Mouse (Mus musculus): ENCODE results near the gene Ccnd3.

Gene Ccnd3

DNA sequence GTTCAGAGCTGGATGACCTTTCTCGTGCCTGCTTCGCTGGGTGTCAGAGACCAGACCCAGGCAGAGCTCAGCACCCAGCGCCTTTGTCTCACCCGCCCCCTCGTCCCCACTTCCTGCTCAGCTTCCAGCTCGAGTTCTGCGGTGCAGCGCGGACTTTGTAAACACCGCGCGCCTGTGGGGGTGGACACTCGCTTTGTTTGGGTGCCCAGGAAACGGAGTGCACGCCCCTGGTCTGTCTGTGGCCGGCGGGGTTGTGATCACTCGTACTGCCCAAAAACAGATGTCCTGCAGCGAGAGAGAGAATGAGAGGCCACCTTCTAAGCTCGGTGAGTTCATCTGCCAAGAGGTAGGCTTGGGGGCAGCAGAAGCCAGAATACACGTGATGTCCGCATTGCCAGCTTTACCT is at the start of gene Ccnd3:
Ccnd3 (plus strand) TSS at position 111 of the 406 bp plus-strand sequence.
- peak; percentile 87 to 91 for DNase-seq

DNA sequence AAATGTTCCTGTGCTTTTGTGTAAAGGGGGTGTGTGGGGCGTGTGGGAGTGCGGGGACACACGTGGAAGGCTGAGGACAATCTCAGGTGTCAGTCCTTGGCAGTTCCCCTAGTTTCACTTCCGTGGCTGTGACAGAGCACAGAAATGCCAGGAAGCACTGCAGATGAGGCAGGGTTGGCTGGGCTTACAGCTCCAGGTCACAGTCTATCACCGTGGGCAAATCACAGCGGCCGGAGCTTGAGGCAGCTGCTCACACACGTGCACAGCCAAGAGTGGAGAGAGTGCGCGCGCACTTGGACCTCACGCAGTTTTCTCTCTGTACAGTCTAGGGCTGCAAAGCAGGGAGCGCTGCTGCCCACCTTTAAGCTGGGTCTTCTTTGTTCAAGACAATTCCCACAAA is 46.5 kb upstream of the Ccnd3 start:
- DNase-seq, result no peak

DNA sequence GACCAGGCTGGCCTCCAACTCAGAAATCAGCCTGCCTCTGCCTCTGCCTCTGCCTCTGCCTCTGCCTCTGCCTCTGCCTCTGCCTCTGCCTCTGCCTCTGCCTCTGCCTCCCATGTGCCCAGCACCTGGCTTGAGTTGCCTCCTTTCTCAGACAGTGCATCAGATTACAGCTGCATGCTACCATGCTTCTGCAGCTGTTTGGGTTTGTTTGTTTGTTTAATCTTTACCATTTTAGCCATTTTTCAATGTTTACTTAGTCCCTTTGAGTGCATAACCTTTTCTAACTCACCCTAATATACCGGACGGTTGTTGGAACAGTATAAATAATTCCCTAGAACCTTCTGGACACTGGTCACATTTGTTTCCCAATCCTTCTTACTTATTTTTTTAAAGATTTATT is 45.9 kb upstream of the Ccnd3 start:
- DNase-seq, result no peak

DNA sequence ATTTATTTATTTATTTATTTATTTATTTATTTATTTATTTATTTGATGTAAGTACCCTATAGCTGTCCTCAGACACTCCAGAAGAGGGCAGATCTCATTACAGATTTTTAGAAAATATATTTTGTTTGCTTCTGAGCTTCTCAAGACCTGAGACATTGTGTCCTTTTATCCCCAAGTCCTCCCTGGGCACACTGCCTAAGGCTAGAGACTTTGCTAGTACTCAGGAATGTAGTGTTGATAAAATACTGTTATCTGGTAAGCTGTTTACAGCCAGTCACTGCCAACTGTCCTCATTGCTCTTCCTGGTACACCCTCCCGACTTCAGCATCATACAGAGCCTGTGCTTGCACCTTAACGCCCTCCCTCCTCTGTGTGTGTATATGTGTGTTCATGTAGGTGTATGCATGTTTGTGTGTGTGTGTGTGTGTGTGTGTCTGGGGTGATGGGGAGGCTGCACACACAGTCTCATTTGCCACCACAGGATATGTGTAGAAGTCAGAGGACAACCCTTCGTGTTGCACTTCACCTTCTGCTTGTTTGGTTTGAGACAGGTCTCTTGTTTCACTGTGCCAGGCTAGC is 45.4 kb upstream of the Ccnd3 start:
- DNase-seq, result no peak

DNA sequence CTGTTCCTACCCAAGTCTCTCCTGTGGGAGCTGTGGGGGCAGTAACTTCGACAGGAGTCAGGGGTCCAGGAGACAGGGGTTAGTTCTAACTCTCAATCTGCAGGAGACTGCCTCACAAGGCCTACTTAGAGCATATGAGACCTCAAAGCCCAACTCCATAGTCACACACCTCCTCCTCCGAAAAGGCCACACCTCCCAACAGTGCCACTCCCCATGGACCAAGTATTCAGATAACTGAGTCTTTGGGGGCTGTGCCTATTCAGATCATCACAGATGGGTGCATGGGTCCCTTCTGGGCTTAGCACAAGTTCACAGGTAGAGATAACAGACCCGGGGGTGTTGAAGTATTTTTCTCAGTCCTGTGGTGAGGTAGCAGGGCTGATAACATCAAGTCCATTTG is 43.2 kb upstream of the Ccnd3 start:
- DNase-seq, result no peak

DNA sequence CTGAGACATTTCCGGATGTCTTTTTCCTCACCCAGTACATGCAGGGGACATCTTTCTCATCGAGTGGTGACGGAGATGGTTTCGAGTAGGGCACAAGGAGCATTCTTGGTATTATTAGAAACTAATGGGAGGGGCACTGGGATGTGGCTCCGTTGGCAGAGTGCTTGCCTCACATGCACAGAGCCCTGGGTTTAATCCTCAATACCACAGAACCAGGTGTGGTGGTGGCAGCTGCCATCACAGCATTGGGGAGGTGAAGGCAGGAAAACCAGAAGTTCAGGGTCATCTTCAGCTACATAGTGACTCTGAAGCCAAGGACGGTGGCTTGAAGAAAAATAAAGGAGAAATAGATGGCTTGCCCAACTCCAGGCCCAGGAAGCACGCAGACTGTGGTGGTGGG is 42.6 kb upstream of the Ccnd3 start:
- no peak for DNase-seq

DNA sequence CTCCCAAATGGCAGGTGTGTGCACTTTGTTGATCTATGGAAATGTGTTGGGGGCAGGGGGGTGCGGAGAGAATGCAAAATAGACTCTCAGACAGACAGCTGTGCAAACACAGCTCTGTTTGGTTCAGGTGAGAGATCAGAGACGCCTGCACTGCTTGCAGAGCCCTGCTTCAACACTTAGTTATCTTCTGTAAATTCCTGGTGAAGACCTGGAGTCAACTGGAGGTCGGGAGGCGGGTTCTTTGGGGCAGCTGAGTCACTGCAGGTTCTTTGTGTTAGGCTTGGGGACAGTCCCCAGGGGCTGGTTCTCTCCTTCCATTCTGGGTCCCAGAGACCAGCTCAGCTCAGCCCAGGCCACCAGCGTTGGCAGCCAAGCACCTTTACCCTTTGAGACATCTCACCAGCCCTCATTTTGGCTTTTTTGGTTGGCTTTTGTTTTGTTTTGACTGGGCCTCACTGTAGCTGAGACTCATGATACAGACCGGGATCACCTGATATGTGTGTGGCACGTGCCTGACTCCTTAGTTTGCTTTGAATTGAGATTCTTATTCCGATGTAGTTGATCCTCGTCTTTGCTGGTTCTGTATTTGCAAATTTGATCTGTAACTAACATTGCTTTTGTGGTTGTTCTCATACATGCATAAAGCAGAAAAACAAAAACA is 42.0 kb upstream of the Ccnd3 start:
- no peak for DNase-seq

DNA sequence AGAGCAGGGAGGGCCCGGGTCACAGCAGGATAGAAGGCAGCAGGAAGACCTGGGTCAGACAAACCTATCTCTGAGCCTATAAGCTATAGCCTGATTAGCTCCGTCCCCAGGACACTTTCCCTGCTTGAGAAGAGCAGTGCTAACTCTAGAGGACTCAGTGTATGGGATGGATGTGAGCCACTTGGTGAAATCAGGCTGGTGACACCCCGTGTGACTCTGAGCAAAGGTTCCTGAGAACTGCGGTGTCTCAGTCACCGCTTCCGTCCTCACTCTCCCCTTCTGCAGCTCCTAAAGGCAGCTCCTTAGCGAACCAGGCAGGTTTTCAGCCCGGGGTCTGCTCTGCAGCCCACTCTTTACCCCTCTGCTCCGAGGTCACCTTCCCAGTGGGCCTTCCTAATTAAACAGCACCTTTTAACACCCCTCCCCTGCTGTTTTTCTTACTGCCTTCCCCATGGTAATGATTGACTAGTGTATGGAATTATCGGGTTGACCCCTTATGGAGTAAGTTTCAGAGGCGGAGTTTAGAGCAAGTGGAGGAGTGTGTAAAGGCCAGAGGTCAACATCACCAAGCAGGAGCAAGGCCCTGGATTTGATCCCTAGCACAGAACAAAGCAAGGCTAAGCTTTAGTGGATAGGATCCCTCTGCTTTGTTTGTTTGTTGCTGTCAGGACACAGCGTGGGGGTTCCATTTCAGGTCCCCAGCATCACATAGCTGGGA is 40.4 kb upstream of the Ccnd3 start:
- DNase-seq, result peak in 1 of 2 experiments; percentile 42

DNA sequence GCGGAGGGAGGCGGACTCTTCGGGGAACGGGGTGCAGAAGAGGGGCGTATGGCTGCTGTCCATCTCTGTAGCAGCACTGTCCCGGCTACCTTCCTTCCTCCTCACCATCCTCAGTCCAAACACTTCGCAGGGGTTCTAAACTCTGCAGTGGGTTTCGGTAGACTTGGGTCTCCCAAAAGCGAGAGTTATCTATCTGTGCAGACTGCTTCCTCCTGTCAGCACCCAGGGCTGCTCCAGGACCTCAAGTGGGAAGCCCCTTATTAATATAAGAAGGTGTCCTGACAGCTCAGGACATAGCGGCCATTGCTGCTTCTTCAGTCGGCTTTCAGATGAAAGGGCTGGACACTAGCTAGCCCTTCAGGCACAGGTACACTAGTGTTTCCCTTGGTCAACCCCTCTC is 39.8 kb upstream of the Ccnd3 start:
- no peak for DNase-seq

DNA sequence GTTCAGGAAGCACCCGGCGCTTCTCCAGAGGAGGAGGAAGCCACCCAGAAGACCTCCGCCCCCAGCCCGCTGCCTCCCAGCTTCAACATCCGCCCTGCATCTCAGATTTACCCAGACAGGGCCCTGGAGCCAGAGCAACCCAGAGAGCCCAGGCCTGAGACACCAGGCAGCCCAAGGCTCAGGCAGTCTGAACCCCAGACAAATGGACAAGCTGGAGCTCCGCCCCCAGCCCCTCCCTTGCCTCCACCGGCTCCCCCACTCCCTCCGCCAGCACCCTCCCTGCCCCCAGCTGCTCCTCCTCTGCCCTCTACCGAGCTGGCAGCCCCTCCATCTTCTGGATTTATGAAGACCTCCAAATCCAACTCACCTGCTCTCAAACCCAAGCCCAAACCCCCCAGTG is 38.6 kb upstream of the Ccnd3 start:
- no peak for DNase-seq

DNA sequence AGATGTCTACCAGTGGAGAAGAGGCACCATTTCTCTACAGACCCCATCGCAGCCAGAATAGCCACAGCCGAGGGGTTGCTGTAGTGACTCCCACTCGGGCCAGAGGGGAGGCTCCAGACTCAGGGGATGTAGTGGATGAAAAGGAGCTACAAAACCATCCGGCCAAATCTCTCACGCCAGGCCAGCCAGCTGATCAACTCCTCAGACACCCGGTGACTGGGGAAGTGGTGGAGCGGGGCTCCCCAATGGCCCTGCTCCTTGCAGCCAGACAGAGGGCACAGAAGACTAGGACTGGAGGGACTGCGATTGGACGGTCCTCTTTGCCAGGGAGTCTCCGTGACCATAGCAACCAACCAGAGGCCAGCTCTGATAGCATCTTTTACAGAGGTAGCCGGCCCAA is 37.2 kb upstream of the Ccnd3 start:
- DNase-seq, result no peak

DNA sequence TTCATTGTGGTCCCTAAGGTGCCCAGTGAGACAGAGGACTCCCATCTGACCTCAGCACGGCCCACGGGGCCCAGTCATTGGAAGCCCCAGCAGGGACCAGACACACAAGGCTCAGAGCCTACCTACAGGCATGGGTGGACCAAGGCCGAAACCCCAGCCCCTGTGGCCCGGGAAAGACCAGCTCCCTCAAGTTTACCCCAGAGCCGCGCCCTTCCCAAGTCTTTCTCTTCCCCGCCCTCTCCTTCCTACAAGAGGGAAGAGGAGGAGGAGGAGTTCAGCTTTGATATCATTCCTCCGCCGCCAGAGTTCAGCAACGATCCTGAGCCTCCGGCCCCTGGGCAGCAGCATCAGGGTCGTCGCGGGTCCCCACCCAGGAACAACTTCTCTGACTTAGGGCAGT is 36.8 kb upstream of the Ccnd3 start:
- no peak for DNase-seq

DNA sequence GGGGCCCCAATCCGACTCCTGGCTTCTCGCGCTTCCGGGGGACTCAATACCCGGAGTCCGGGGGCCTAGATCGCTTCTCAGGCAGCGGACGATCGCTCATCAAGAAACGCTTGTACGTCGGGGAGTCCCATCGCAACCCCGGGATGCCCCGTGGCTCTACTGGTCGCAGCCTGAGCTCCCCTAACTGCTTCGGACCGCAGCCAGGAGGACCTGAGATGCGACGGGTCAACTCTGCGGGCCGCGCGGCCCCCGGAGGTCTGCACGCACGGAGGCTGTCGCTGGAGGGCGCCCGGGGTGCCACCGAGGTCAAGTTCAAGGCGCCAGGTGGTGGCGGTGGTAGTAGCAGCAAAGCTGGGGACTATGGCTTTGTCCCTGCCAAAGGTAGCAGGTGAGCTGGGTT is 36.4 kb upstream of the Ccnd3 start:
- peak in 1 of 2 experiments; percentile 40 for DNase-seq

DNA sequence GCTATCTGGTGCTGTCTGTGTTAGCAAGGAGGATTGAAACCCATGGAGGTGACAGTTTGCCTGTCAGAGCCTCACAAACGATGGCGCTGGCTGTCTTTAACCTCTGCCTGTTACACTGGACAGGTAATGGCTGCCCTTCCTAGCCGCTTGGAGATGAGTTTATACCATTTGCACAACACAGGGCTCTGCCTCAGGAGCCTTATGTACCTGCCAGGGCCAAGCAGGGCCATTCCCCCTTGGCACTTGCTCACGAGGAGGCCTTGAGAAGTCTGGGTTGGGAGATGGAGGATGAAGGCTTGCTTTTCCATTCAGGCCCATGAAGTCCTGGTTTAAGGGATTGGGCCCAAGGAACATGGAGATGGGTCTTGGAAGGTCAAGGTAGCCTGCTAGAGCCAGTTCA is 35.2 kb upstream of the Ccnd3 start:
- no peak for DNase-seq

DNA sequence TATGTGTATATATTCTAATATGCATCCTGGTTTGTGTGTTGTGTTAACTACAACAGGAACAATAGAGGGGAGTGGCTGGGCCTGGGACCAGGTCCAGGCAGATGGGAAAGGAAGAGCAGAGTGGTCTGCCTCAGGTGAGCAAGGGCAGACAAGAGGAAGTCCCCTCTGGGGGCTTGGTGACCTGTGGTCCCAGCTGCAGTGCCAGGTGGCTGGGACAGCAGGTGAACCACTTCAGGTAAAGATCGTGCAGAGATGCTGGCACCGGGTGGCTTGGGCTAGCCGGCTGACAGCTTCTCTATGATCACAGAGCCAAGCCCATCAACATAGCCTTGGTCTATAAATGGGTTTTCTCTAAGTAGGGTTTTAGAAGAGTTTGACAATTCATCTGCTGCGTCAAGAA is 34.7 kb upstream of the Ccnd3 start:
- DNase-seq, result no peak

DNA sequence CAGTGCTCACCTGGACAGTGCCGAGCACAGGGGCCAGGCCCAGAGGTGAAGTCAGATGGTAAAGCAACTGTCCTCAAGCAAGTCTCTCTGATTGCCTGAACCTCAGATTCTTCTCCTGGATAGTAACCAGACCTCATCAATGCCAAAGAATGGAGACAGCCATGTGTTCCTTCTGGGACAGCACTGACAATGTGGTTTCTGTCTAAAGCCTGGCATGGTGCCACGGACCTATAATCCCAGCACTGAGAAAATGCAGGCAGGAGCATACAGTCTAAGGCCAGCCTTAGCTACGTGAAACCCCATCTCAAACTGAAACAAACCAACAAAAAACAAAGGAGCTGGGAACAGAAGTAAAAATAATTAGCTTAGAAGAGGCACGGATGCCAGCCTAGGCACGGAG is 34.2 kb upstream of the Ccnd3 start:
- DNase-seq, result no peak

DNA sequence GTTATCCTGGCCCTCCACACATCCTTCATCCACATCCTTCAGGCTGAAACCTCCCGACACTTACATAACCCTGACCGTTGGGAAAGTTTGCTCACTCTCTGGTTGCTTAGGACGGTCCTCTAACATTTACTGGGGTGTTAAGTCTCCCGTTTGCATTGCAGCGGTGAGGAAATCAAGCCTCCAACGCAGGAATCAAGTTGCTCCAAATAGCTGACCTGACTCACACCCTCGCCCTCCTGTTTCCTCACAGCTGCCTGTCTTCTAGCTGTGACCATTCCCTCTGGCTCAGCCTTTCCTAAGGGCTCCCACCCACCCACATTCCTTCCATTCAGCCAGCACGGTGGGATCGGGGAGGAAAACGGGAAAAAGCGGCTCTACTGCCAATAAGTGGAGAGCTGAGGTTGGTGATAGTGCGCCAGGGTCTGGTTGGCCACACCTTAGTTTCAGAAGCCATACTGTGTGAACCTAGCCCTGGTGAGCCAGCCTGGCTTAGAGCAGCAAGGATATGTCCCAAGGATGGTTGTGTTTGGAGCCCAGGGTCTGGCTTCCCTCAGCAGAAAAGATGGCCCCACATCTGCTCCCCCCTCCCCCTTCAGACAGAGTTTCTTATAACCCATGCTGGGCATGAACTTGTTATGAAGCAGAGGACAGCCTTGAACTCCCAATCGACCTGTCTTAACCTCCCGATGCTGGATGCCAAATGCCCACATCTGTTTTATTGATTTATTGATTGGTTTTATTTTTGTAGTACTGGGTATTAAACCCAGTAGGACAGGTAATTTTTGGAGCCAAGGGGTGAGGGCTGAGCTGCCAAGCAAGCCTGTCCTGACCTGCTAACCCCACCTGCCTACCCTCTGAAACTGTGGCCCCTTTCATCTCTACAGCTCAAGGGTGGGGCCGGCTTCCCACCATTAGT is 32.2 kb upstream of the Ccnd3 start:
- no peak for DNase-seq

DNA sequence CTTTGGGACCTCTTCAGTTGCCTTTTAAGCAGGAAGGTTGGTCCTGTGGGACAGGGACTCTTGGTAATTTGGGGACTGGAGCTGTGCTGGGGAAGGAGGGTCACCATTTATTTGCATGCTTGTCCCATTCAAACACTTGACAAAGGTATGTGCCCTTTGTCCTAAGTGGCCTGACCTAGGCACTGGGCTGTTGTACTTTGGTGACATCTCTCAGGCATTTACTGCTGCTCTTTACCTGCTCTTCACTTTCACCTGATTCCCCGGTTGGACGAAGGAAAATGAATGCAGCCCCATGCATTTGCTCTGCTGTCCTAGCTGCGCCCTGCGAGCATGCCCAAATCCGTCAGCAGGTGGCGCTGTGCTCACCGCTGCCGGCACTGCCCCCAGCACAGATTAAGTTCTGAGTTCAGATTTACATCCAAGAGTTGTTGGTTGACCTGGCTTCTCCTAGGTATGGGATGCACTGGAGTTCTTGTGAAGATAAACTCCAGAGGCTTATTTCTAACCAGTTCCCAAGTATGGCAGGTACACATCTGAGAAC is 31.3 kb upstream of the Ccnd3 start:
- peak; percentile 46 to 80 for DNase-seq

DNA sequence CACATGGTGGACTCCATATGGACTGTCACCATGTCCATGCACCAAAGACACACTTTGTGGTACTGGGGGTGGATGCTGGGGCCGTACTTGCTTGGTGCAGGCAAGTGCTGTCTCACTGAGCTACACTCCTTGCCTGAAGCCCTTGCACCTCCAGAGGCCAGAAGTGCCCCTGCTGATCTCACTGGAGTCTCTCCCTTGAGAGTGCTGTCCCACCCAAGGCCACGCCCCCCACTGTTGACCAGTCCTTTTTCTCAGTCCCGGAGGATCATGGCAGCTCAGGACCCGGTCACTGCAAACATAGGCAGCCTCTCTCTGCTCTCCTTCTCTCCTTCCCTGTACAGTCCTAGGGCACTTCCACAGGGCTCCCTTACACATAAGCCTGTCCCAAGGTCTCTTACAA is 30.6 kb upstream of the Ccnd3 start:
- no peak for DNase-seq

DNA sequence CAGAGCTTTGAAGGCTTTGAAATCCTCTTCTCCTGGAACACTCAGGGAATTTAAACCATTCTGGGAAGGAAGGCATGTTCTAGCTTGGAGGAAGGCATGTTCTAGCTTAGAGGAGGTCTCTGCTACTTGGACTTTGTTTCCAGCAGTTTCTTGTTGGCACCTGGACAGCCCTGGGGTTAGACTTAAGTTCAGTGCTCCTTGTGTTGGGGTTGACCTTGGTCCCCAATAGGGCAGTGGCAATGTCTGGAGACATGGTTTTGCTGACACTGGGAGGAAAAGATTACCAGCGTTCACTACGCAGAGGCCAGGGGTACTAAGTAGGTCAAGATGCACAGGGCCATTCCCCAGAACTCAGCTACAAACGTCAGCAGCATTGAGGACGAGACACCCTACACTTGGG is 29.7 kb upstream of the Ccnd3 start:
- peak; percentile 75 to 77 for DNase-seq

DNA sequence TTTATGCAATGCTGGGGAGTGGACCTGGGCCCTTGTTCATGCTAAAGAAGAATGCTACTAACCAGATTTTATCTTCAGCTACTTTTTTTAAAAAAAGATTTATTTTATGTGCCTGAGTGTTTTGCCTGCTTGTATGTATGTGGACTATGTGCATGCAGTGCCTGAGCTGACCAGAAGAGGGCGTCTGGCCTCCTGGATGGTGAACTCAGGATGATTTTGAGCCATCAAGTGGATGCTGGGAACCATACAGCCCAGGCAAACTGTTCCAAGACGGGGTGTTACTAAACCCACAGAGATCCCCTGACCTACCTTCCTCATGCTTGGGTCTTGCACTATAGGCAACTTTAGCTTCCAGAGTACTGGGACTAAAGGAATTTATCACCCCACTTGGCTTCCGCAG is 29.1 kb upstream of the Ccnd3 start:
- DNase-seq, result peak in 1 of 2 experiments; percentile 51

DNA sequence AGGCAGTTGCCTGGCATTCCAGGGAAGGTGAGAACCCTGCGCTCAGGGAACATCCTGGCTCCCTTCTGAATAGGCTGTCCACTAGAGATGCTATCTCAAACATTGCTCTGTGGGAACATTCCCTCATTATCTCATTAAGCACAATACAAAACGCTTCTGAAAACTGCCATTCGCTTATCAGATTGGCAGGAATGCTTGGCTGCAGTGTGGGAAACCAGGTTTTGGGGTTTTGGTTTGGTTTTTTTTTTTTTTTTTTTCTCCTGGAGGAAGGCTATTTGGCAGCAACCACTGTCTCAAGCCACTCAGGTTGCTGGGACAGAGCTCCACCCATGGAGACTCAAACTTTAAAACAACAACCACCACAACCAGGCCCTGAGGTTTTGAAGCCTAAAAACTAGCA is 25.0 kb upstream of the Ccnd3 start:
- DNase-seq, result no peak

DNA sequence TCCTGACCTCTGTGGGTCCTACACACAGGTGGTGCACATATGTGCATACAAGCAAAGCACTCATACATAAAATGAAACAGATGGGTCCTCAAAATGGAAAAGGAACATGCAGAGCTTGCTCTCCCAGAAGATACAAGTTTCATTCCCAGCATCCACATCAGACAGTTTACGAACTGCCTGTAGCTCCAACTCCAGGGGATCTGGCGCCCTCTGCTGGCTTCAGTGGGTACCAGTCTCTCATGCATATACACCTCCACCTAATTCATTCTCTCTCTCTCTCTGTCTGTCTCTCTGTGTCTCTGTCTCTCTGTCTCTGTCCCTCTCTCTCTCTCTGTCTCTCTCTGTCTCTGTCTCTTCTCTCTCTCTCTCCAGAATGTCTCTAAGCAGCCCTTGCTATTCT is 22.4 kb upstream of the Ccnd3 start:
- DNase-seq, result peak; percentile 73 to 92

Data from kidney, postnatal 36 days (tissue).